Mouse (Mus musculus) liver, embryonic 16.5 days (tissue): ENCODE measurements at regions not wholly inside any gene's neighbourhood (a gene's known extent, or its start where the extent isn't known, plus 50 kb on each side); places are given as distances from the start of the nearest gene placed in this dataset.

ENCODE experiments used
- ATAC-seq: fragments of 200-750 bp; cut with Nextera tagmentation; 2 replicates; pipeline ENCODE4 v1.8.0; 2017; ENCODE audit warnings: low read depth, mild to moderate bottlenecking, moderate number of reproducible peaks, moderate library complexity
- H3K27ac ChIP-seq: fragments of 300-500 bp; sonication (generic); 2 replicates; pipeline ENCODE4 v1.5.1; 2014; ENCODE audit warnings: mild to moderate bottlenecking, low read length
- H3K27me3 ChIP-seq: fragments of 300-500 bp; sonication (generic); 2 replicates; pipeline ENCODE4 v1.6.1; 2014; ENCODE audit warnings: low read depth, low read length, mixed read lengths; ENCODE audit not compliant: control insufficient read depth, insufficient read depth
- H3K36me3 ChIP-seq: fragments of 300-500 bp; sonication (generic); 2 replicates; pipeline ENCODE4 v1.6.1; 2014; ENCODE audit warnings: mild to moderate bottlenecking; ENCODE audit not compliant: control insufficient read depth, insufficient read depth
- H3K4me1 ChIP-seq: fragments of 300-500 bp; sonication (generic); 2 replicates; pipeline ENCODE4 v1.6.1; 2014; ENCODE audit warnings: low read depth, low read length, mixed read lengths; ENCODE audit not compliant: control insufficient read depth
- H3K4me2 ChIP-seq: fragments of 300-500 bp; sonication (generic); 2 replicates; pipeline ENCODE4 v1.6.1; 2014; ENCODE audit warnings: low read depth, low read length, mixed read lengths
- H3K4me3 ChIP-seq: fragments of 300-500 bp; sonication (generic); 2 replicates; pipeline ENCODE4 v1.5.1; 2014; ENCODE audit warnings: low read depth, mild to moderate bottlenecking, low read length
- H3K9ac ChIP-seq: fragments of 300-500 bp; sonication (generic); 2 replicates; pipeline ENCODE4 v1.6.1; 2014; ENCODE audit warnings: low read depth, low read length
- H3K9me3 ChIP-seq: fragments of 300-500 bp; sonication (generic); replicated peaks from 2 replicates; pipeline ENCODE4 v1.6.1; 2016; ENCODE audit warnings: low read length; ENCODE audit not compliant: control insufficient read depth
- WGBS: fragments of 180-500 bp; shearing (Covaris S2); extraction: QIAGEN DNeasy Blood & Tissue Kit; methylation state at CpG from one replicate; pipeline ENCODE4 v1.1.7; 2014; ENCODE audit not compliant: insufficient replicate concordance; 5-methylcytosine and 5-hydroxymethylcytosine counted together

DNA sequence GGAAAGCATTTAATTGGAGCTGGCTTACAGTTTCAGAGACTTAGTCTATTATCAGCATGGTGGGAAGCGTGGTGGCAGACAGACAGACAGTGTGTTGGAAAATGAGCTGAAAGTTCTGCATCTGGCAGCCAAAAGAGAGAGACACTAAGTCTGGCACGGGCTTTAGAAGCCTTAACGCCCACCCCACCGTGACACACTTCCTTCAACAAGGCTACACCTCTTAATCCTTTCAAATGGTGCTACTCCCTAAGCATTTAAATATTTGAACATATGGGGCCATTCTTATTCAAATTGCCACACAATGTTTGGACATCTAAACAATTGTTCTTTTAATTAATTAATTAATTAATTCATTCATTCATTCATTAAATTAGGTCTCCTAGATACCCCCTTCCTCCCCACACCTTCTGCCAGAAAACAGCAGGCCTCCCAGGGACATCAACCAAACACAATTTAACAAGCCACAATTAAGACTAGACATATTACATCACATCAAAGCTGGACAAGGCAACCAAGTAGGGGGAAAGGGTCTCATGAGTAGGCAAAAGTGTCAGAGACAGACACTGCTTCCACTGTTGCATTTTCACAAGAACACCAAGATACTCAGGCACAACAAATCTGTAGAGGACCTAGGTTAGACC is 135.4 kb upstream of the Ptbp2 start:
- no peak for ATAC-seq
- H3K27ac ChIP-seq: no peak overlapping the region
- H3K27me3 ChIP-seq: no peaks in the 10 kb centered on the region
- no peak overlapping the region for H3K4me2 ChIP-seq
- no peaks in the 10 kb centered on the region for H3K36me3 ChIP-seq
- no peaks in the 10 kb centered on the region for H3K4me1 ChIP-seq
- H3K4me3 ChIP-seq: no peak overlapping the region
- no peak overlapping the region for H3K9ac ChIP-seq
- 67% methylated on average over 4 of the region's 4 CpGs for WGBS
- no peaks in the 10 kb centered on the region for H3K9me3 ChIP-seq

DNA sequence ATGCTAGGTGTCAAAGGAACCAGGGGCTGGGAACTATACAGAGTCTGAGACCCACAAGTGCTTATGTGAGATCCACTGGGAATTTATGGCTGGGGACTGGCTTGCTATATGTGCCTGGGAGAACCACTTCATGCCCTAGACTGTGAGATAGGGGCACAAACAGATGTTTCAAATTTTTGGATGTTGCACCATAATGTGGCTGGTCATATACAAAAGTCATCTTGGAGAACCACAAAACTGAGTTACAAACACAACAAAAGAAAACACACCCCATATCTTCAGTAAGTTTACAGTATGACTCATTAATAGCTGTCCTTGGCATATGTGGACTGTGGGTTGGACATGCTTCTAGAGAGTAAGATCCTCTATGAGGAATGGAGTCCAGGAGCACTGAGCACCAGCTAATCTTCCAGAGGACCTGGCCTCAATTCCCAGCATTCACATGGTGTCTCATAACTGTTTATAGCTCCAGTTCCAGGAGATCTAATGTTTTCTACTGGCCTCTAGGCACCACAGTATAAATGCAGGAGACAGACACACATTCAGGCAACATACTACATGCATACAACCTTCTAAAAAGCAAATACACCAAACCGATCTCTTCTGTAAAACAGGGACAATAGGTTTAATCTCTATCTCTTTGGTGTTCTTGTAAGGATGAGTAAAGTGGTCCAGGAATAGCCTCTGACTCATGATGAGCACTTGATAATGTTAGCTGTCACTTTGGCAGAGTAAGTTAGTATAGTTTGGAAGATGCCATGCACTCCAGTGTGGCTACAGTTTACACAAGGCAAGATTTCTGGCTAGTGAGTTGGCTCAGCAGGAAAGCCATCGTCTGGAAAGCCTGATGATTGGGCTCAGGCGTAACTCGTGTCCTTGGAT is 132.0 kb upstream of the Ptbp2 start:
- WGBS: 46% methylated on average over 4 of the region's 4 CpGs
- no peak for ATAC-seq
- H3K4me2 ChIP-seq: no peak overlapping the region
- no peaks in the 10 kb centered on the region for H3K36me3 ChIP-seq
- H3K27ac ChIP-seq: no peak overlapping the region
- H3K9me3 ChIP-seq: no peaks in the 10 kb centered on the region
- no peaks in the 10 kb centered on the region for H3K27me3 ChIP-seq
- no peaks in the 10 kb centered on the region for H3K4me1 ChIP-seq
- no peak overlapping the region for H3K9ac ChIP-seq
- no peak overlapping the region for H3K4me3 ChIP-seq

- Histone ChIP-seq H3K27ac (no peak overlapping the region), H3K4me2 (no peak overlapping the region), H3K36me3 (no peaks in the 10 kb centered on the region), H3K9me3 (no peaks in the 10 kb centered on the region), H3K4me3 (no peak overlapping the region), H3K27me3 (no peaks in the 10 kb centered on the region), H3K4me1 (no peaks in the 10 kb centered on the region), H3K9ac (no peak overlapping the region)
- no peak for ATAC-seq
- WGBS: 67% methylated on average over 8 of the region's 8 CpGs
Measured at GRCm38 (mm10) chr3:119911532-119911931, 127.3 kb upstream of the Ptbp2 start.

DNA sequence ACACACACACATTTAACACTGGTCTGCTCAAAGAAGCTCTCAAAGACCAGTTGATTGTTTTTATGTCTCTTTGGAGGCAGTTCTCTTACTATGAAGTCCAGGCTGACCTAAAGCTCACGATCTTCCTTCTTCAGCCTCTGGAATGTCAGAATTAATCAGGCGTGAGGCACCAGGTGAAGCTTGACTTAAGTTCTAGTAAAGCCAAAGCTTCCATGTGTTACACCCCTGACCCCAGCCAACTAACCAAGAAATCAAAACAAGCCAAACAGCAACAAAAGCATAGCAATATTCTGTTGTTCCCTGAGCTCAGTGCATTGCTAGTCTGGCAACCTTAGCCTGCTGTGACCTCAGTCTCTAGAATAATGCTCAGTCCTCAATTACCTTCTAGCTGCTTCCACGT is 120.0 kb upstream of the Ptbp2 start:
- Histone ChIP-seq H3K9me3 (no peaks in the 10 kb centered on the region), H3K27ac (no peak overlapping the region), H3K4me1 (no peaks in the 10 kb centered on the region), H3K36me3 (no peaks in the 10 kb centered on the region), H3K4me2 (no peak overlapping the region), H3K27me3 (no peaks in the 10 kb centered on the region), H3K9ac (no peak overlapping the region), H3K4me3 (no peak overlapping the region)
- WGBS: 55% methylated on average over 3 of the region's 3 CpGs
- no peak for ATAC-seq

DNA sequence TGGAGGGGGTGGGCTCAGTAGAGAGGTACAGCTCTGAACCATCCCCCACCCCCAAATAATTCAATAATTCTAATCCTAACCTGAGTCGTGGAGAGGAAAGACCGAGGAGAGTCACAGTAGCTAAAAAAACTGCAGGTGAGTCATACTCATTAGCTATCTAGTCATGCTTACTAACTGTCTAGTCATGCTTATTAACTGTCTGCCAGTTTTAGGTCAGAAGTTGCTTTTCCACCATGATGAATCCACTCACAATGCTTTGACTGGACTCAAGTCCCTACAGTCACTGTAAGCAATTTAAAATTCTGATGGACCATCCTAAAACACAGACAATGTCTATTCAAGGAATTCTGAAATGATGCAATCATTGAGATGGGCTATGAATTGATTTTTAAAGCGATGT is 110.9 kb upstream of the Ptbp2 start:
- Histone ChIP-seq H3K4me2 (no peak overlapping the region), H3K4me3 (no peak overlapping the region), H3K9me3 (no peaks in the 10 kb centered on the region), H3K9ac (no peak overlapping the region), H3K27me3 (no peaks in the 10 kb centered on the region), H3K27ac (no peak overlapping the region), H3K36me3 (no peaks in the 10 kb centered on the region), H3K4me1 (no peaks in the 10 kb centered on the region)
- ATAC-seq: no peak
- 68% methylated on average over 3 of the region's 3 CpGs for WGBS

GRCm38 (mm10) chr3:119894035-119894434 is 109.8 kb upstream of the Ptbp2 start:
- Histone ChIP-seq H3K27me3 (no peaks in the 10 kb centered on the region), H3K9me3 (no peaks in the 10 kb centered on the region), H3K27ac (no peak overlapping the region), H3K4me1 (no peaks in the 10 kb centered on the region), H3K4me2 (no peak overlapping the region), H3K4me3 (no peak overlapping the region), H3K9ac (no peak overlapping the region), H3K36me3 (no peaks in the 10 kb centered on the region)
- ATAC-seq: no peak
- WGBS: 61% methylated on average over 10 of the region's 10 CpGs

GRCm38 (mm10) chr3:119893165-119893910 is 109.1 kb upstream of the Ptbp2 start:
- no peak overlapping the region for H3K4me3 ChIP-seq
- H3K4me1 ChIP-seq: no peaks in the 10 kb centered on the region
- H3K27me3 ChIP-seq: no peaks in the 10 kb centered on the region
- H3K4me2 ChIP-seq: no peak overlapping the region
- ATAC-seq: no peak
- WGBS: 31% methylated on average over 20 of the region's 20 CpGs
- no peak overlapping the region for H3K27ac ChIP-seq
- H3K9me3 ChIP-seq: no peaks in the 10 kb centered on the region
- no peaks in the 10 kb centered on the region for H3K36me3 ChIP-seq
- no peak overlapping the region for H3K9ac ChIP-seq

DNA sequence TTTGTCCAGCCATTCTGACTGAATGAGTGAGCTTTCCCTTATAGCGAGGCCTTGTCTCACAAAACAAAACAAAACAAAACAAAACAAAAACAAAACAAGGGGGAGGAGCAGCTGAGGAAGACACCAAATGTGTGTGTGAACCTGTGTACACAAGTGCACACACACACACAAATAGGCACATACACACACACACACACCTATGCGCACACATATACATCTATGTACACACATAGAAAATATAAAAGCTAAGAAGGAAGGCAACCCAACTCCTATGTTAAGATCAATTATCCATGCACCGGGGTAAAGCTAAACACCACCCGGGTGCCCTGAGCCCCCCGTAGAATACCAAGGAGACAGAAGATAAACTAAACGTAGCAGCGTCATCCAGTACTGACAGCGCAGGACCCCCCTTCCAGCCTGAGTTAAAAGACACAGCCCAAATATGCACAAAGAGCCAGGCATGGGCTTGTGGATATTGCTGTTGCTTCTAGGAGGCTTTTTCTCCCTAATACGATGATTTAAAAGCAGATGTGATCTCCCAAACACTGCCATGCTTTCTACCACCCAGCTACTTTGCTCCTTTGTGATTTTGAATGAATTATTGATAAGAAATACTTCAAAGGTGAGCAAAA is 108.4 kb upstream of the Ptbp2 start:
- Histone ChIP-seq H3K36me3 (no peaks in the 10 kb centered on the region), H3K27me3 (no peaks in the 10 kb centered on the region), H3K9me3 (no peaks in the 10 kb centered on the region), H3K4me2 (no peak overlapping the region), H3K9ac (no peak overlapping the region), H3K4me1 (no peaks in the 10 kb centered on the region), H3K27ac (no peak overlapping the region), H3K4me3 (no peak overlapping the region)
- 76% methylated on average over 9 of the region's 9 CpGs for WGBS
- no peak for ATAC-seq
